Comparison of ENCODE assay signal across 8 mouse cellular contexts in genomic region chr17:21963302-21963701, GRCm38 (mm10). TPM values are rescaled to one million over a fixed set of nuclear protein-coding genes. Genes with fewer than 3 reads are reported as not detected.
DNase-seq lines count a peak whose midpoint lies in the region; ATAC-seq and TF ChIP-seq lines count a peak whose summit lies in the region.

No protein-coding gene starts in this region.

- DNase-seq in heart, postnatal 4 days: no peak
- DNase-seq in forebrain, postnatal 0 days: no peak
- DNase-seq in midbrain, embryonic 11.5 days (ENCODE audit: low spot score, missing footprints): no peak
- DNase-seq in testis, postnatal 14 days (ENCODE audit: low spot score): no peak
- no peak for DNase-seq in adrenal gland, postnatal 4 days (ENCODE audit: low spot score in 2 of 2)
- no peak for DNase-seq in cerebellum, postnatal 4 days (ENCODE audit: low spot score in 2 of 2)

- H3K9me3 ChIP-seq in heart, embryonic 13.5 days: no peaks in the 10 kb centered on the region
- H3K9me3 ChIP-seq in E14TG2a.4 (ENCODE audit: low read length): no peaks in the 10 kb centered on the region
- H3K9me3 ChIP-seq in forebrain, postnatal 0 days (ENCODE audit: low read length): peaks cover 7% of the 10 kb centered on the region; the same call in 1 of the 2 replicates
- no peaks in the 10 kb centered on the region for H3K9me3 ChIP-seq in midbrain, embryonic 11.5 days (ENCODE audit: control insufficient read depth, low read length)

- peak overlapping the region; percentile 83 for H3K4me3 ChIP-seq in heart, embryonic 13.5 days
- peak overlapping the region; percentile 83 for H3K4me3 ChIP-seq in E14TG2a.4 (replicated peaks; ENCODE audit: low read length)
- H3K4me3 ChIP-seq in forebrain, postnatal 0 days (ENCODE audit: low read depth, low read length): peak overlapping the region; percentile 49
- peak overlapping the region; percentile 55 for H3K4me3 ChIP-seq in midbrain, embryonic 11.5 days (ENCODE audit: low read depth, low read length)

- ATAC-seq in heart, embryonic 13.5 days (ENCODE audit: extremely low read depth, insufficient number of reproducible peaks, low FRiP score, low TSS enrichment): no peak
- ATAC-seq in forebrain, postnatal 0 days: no peak
- no peak for ATAC-seq in midbrain, embryonic 11.5 days (ENCODE audit: low FRiP score)

- no peaks in the 10 kb centered on the region for H3K27me3 ChIP-seq in heart, embryonic 13.5 days (replicated peaks)
- no peaks in the 10 kb centered on the region for H3K27me3 ChIP-seq in E14TG2a.4 (ENCODE audit: insufficient read depth, low read length)
- no peaks in the 10 kb centered on the region for H3K27me3 ChIP-seq in forebrain, postnatal 0 days (ENCODE audit: insufficient read depth, low read length)
- no peaks in the 10 kb centered on the region for H3K27me3 ChIP-seq in midbrain, embryonic 11.5 days (ENCODE audit: control insufficient read depth, insufficient read depth, low read length)

- peaks cover 28% of the 10 kb centered on the region for H3K4me1 ChIP-seq in heart, embryonic 13.5 days
- peaks cover 24% of the 10 kb centered on the region for H3K4me1 ChIP-seq in E14TG2a.4 (replicated peaks; ENCODE audit: low read depth, low read length)
- peaks cover 12% of the 10 kb centered on the region; the same call in 1 of the 2 replicates for H3K4me1 ChIP-seq in forebrain, postnatal 0 days (ENCODE audit: insufficient read depth)
- H3K4me1 ChIP-seq in midbrain, embryonic 11.5 days (ENCODE audit: control insufficient read depth, insufficient read depth, low read length): peaks cover 7% of the 10 kb centered on the region; the same call in 1 of the 2 replicates

- peak overlapping the region; percentile 41 for H3K9ac ChIP-seq in heart, embryonic 13.5 days
- H3K9ac ChIP-seq in forebrain, postnatal 0 days: 0 out of 2 replicates have a peak overlapping the region, but pooled peaks have one; percentile 23
- 0 out of 2 replicates have a peak overlapping the region, but pooled peaks have one; percentile 20 for H3K9ac ChIP-seq in midbrain, embryonic 11.5 days (ENCODE audit: low read length)

- WGBS in heart, embryonic 13.5 days: 51% methylated on average over 4 of the region's 4 CpGs
- WGBS in forebrain, postnatal 0 days: 55% methylated on average over 4 of the region's 4 CpGs
- WGBS in midbrain, embryonic 11.5 days: 62% methylated on average over 4 of the region's 4 CpGs

- TF ChIP-seq CTCF in E14TG2a.4 (conservative IDR thresholded peaks at IDR 0.05; ENCODE audit: low read length): no peak
- TF ChIP-seq CTCF in forebrain, postnatal 0 days (IDR thresholded peaks at IDR 0.05; ENCODE audit: low read depth): no peak

- peak overlapping the region; percentile 69 for H3K4me2 ChIP-seq in heart, embryonic 13.5 days
- H3K4me2 ChIP-seq in forebrain, postnatal 0 days (ENCODE audit: low read depth): peak overlapping the region; percentile 54
- peak overlapping the region; percentile 53 for H3K4me2 ChIP-seq in midbrain, embryonic 11.5 days

- H3K36me3 ChIP-seq in heart, embryonic 13.5 days: peaks cover 6% of the 10 kb centered on the region
- no peaks in the 10 kb centered on the region for H3K36me3 ChIP-seq in E14TG2a.4 (ENCODE audit: insufficient read depth, low read length)
- 0 out of 2 replicates have a peak, but pooled peaks cover under 1% of the 10 kb centered on the region for H3K36me3 ChIP-seq in forebrain, postnatal 0 days (ENCODE audit: insufficient read depth)
- peaks cover 4% of the 10 kb centered on the region; the same call in 1 of the 2 replicates for H3K36me3 ChIP-seq in midbrain, embryonic 11.5 days (ENCODE audit: control insufficient read depth, insufficient read depth, low read length)

- no peak overlapping the region for H3K27ac ChIP-seq in heart, embryonic 13.5 days (replicated peaks)
- H3K27ac ChIP-seq in forebrain, postnatal 0 days (ENCODE audit: low read depth, low read length): no peak overlapping the region
- no peak overlapping the region for H3K27ac ChIP-seq in midbrain, embryonic 11.5 days (ENCODE audit: low read depth, low read length)

RNA-seq across cellular contexts. Expression of gene Zfp943, which starts 0.9 kb away (rescaled TPM):
- polyA plus RNA-seq in heart, embryonic 13.5 days (2015; fragmentation: Nextera tagmentation; extraction: Ambion mirVana): 11.5 and 13.4 TPM in 2 replicates
- 10 to 100 TPM; 15.1 to 15.7 TPM for total RNA-seq in heart, postnatal 4 days (2021)
- total RNA-seq in forebrain, postnatal 0 days (2014; rRNA removed): 20.8 and 21.5 TPM in 2 replicates
- 13.3 and 14.8 TPM in 2 replicates for polyA plus RNA-seq in forebrain, postnatal 0 days (2015; fragmentation: Nextera tagmentation; extraction: Ambion mirVana)
- polyA plus RNA-seq in midbrain, embryonic 11.5 days (2014; fragmentation: Nextera tagmentation; extraction: Ambion mirVana): 26.2 and 27.9 TPM in 2 replicates
- 10 to 100 TPM; 13.7 to 16.6 TPM for total RNA-seq in adrenal gland, postnatal 4 days (2021)

RNA-seq across cellular contexts. Expression of gene Zfp942, which starts 1.0 kb away (rescaled TPM):
- 10.5 and 12.7 TPM in 2 replicates for polyA plus RNA-seq in heart, embryonic 13.5 days (2015; fragmentation: Nextera tagmentation; extraction: Ambion mirVana)
- total RNA-seq in heart, postnatal 4 days (2021): 1 to 10 TPM; 6.7 to 8.0 TPM
- 20.7 and 25.6 TPM in 2 replicates for total RNA-seq in forebrain, postnatal 0 days (2014; rRNA removed)
- polyA plus RNA-seq in forebrain, postnatal 0 days (2015; fragmentation: Nextera tagmentation; extraction: Ambion mirVana): 13.7 and 16.9 TPM in 2 replicates
- polyA plus RNA-seq in midbrain, embryonic 11.5 days (2014; fragmentation: Nextera tagmentation; extraction: Ambion mirVana): 26.4 and 29.0 TPM in 2 replicates
- 10 to 100 TPM; 16.9 to 18.9 TPM for total RNA-seq in adrenal gland, postnatal 4 days (2021)

RNA-seq across cellular contexts. Expression of gene Zfp995, which starts 53.6 kb away (rescaled TPM):
- polyA plus RNA-seq in heart, embryonic 13.5 days (2015; fragmentation: Nextera tagmentation; extraction: Ambion mirVana): 4.1 and 4.6 TPM in 2 replicates
- total RNA-seq in heart, postnatal 4 days (2021): 1 to 10 TPM; 2.4 to 2.9 TPM
- total RNA-seq in forebrain, postnatal 0 days (2014; rRNA removed): 8.5 and 11.4 TPM in 2 replicates
- 9.6 and 9.7 TPM in 2 replicates for polyA plus RNA-seq in forebrain, postnatal 0 days (2015; fragmentation: Nextera tagmentation; extraction: Ambion mirVana)
- polyA plus RNA-seq in midbrain, embryonic 11.5 days (2014; fragmentation: Nextera tagmentation; extraction: Ambion mirVana): 8.8 and 10.1 TPM in 2 replicates
- total RNA-seq in adrenal gland, postnatal 4 days (2021): 1 to 10 TPM; 6.0 to 8.3 TPM
